Mouse (Mus musculus) lung, adult 2 months (tissue): ENCODE results near the gene Krt72. TPM values are rescaled to one million over a fixed set of nuclear protein-coding genes. Genes with fewer than 3 reads are reported as not detected.

Experiments
- DNase-seq: peaks from one replicate; pipeline ENCODE4 v3.0.0; 2022
- H3K4me1 ChIP-seq: fragments of 200-500 bp; 2 replicates; pipeline ENCODE4 v1.6.1; 2011; ENCODE audit warnings: low read length; ENCODE audit not compliant: control insufficient read depth, insufficient read depth
- H3K4me3 ChIP-seq: fragments of 200-500 bp; replicated peaks from 2 replicates; pipeline ENCODE3; 2011; ENCODE audit warnings: low read depth, mild to moderate bottlenecking, control low read depth, low read length; ENCODE audit errors: extremely low read depth
- CTCF ChIP-seq: fragments of 200-500 bp; IDR thresholded peaks from 2 replicates; pipeline ENCODE4 v1.5.1; 2011; ENCODE audit warnings: mild to moderate bottlenecking, low read length, control low read depth; ENCODE audit not compliant: insufficient read depth
- POLR2A ChIP-seq: fragments of 200-500 bp; IDR thresholded peaks from 2 replicates; pipeline ENCODE4 v1.6.1; 2011; ENCODE audit warnings: low read depth, mild to moderate bottlenecking, control low read depth, low read length, borderline replicate concordance; ENCODE audit errors: extremely low read depth
- WGBS: fragments of 180-500 bp; shearing (Covaris S2); methylation state at CpG from one replicate; pipeline ENCODE4 v1.1.7; 2018; 5-methylcytosine and 5-hydroxymethylcytosine counted together
- polyA plus RNA-seq: library from polyadenylated mRNA; depleted of rRNA; stranded (reverse); fragments of >200 nt; gene quantifications from 2 replicates; pipeline ENCODE4 v1.2.3, GENCODE M21; 2012; rRNA removed

The Krt72 gene
- polyA plus RNA-seq, 1 experiment: not detected

DNA sequence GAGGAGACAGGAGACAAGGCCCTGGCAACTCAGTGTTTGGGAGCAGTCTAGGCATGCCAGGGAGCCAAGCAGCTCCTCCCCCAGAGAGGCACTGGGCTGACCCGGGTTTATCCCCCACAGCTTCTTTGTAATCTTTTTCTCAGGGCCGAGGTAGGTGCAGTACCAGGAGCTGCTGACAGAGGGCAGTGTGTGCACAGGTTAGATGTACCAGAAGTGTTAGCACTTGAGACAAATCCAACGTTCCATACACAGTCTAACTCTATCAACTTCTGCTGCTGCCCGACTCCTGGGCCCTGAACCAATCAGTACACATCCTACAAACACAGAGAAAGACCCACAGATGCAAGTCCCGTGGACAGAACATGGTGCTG is 13.6 kb downstream of the Krt72 start:
- DNase-seq: peak; percentile 88
- TF ChIP-seq CTCF: peak; percentile 97
- TF ChIP-seq POLR2A: no peak
- no peaks in the 10 kb centered on the region for H3K4me1 ChIP-seq
- H3K4me3 ChIP-seq: no peak overlapping the region
- WGBS: 5% methylated on average over 5 of the region's 5 CpGs

DNA sequence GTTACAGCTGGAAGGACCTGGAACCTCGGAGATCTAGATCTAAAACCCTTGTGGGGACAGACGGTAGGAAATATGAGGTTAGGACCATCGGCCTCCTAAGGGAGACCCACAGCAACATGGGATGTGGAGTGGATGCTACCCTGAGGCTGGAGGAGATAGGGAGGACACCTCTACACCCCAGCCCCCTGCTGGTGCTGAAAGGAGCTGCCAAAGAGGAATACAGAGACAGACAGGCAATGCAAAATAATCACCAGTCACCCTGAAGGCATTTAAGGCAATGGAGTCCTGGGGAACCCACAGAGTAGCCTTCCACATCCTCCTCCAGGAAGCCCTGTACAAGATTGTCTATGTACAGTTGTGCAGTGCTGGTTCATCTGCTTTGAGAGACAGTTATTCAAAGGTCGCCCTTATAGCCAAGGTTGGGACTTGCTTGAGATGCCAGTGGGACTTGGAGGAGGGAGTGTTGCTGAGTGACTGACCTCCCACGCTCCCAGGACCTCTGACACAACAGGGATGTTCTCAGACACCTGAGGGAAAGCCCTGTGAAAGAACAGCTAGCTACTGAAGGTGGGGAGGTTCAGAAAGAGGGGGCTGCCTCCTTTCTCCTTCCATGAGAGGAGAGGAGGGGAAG is 14.1 kb downstream of the Krt72 start:
- DNase-seq: no peak
- TF ChIP-seq CTCF (0 out of 2 replicates have a peak, but pooled peaks have one; percentile 12), POLR2A (no peak)
- WGBS: 62% methylated on average over 5 of the region's 5 CpGs
- H3K4me1 ChIP-seq: no peaks in the 10 kb centered on the region
- no peak overlapping the region for H3K4me3 ChIP-seq

DNA sequence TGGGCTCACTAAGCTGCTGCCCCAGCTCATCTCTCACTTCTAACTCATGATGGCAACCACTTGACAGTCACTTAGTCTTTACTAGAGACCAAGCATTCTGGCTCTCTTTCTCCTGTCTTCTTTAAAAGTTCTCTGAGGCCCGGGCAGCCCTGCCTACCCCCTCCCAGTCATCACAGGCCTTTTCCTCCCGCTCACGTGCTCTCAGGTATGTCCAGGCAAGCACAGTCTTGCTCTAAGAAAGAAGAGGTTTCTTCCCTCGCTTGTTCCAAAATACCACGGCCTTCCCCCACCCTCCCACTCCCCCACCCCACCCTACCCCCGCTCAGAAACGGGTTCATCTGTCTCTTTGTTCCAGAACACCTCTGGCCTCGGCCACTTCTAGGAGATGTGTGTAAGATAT is 16.0 kb downstream of the Krt72 start:
- Histone ChIP-seq H3K4me1 (no peaks in the 10 kb centered on the region), H3K4me3 (no peak overlapping the region)
- TF ChIP-seq POLR2A: no peak
- TF ChIP-seq CTCF: no peak
- DNase-seq: no peak
- WGBS: 25% methylated on average over 8 of the region's 8 CpGs

DNA sequence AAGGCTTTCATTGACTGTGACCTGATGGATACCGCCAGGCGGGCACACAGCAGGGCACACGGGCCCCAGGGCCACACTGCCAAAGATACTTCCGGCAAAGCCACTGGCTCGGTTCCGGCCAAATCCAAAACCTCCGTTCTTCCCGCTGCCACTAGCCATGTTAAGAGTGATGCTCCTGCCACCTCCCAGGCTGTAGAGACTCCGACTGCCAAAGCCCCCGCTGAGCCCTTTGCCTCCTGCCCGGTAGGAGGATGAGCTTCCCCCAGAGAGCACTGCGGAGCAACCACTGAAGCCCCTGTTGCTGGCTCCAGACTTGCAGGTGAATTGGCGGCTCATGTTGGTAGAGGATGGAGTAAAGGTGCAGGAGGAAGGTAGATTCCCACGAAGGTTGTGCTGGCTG is 43.5 kb downstream of the Krt72 start, which contains the start of gene Krt71:
Gene Krt71 (minus strand): TSS at position 399 of the 400 bp plus-strand sequence.
- no peak for TF ChIP-seq POLR2A
- no peak for TF ChIP-seq CTCF
- WGBS: 52% methylated on average over 14 of the region's 14 CpGs
- Histone ChIP-seq H3K4me3 (no peak within 1 kb of the TSS), H3K4me1 (no peaks in the 10 kb centered on the region)
- no peak for DNase-seq

DNA sequence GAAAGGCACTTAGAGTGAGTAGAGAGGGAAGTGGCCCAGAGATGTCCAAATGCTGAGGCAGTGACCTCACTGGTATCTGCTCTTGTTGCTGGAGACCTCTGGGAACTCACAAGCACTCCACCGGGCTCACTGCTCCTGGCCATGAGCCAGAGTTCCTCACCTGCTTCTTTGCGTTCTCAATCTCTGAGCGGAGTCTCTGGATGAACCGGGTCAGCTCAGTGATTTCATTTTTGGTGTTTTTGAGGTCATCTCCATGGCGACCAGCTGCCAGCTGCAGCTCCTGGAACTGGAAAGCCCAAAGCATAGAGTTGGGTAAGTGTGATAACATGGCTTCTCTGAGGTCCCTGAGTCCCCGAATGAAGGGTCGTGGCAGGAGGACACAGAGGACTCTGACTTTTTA is 48.5 kb downstream of the Krt72 start:
- WGBS: 48% methylated on average over 7 of the region's 7 CpGs
- Histone ChIP-seq H3K4me3 (no peak overlapping the region), H3K4me1 (no peaks in the 10 kb centered on the region)
- no peak for DNase-seq
- no peak for TF ChIP-seq POLR2A
- no peak for TF ChIP-seq CTCF

DNA sequence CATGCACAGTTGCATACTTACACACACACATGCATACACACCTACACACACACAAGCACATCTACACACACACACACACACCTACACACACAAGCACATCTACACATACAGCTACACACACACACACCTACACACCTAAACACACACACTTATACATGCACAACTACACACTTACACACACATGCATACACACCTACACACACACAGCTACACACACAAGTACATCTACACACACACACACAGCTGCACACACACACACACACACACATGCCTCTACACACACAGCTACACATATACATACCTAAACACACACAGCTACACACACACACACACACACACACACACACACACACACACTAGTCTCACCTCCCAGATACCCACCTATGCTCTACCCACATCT is 55.6 kb downstream of the Krt72 start:
- TF ChIP-seq POLR2A (no peak), CTCF (no peak)
- no peak for DNase-seq
- no peaks in the 10 kb centered on the region for H3K4me1 ChIP-seq
- H3K4me3 ChIP-seq: no peak overlapping the region

Other genes with a start within 250 kb of the Krt72 start
- gene Krt82, start 235.8 kb downstream of the Krt72 start, polyA plus RNA-seq: not detected in 2 replicates
- gene Krt90, start 223.5 kb downstream of the Krt72 start, polyA plus RNA-seq: 0.22 TPM in 1 of 2 replicates, not detected in the other
- gene Krt75, start 212.6 kb downstream of the Krt72 start, polyA plus RNA-seq: 0.14 TPM in 1 of 2 replicates, not detected in the other
- gene Gm5414, start 158.3 kb downstream of the Krt72 start, polyA plus RNA-seq: not detected in 2 replicates
- not detected in 2 replicates for gene Gm5478, start 139.1 kb downstream of the Krt72 start, polyA plus RNA-seq
- 1.5 TPM in 1 of 2 replicates, not detected in the other for gene Krt6b, start 106.2 kb downstream of the Krt72 start, polyA plus RNA-seq
- 7.3 TPM in 1 of 2 replicates, not detected in the other for gene Krt6a, start 92.2 kb downstream of the Krt72 start, polyA plus RNA-seq
- 0.79 and 103 TPM in 2 replicates for gene Krt5, start 73.6 kb downstream of the Krt72 start, polyA plus RNA-seq
- gene Krt71, start 43.4 kb downstream of the Krt72 start, polyA plus RNA-seq: not detected in 2 replicates
- not detected in 2 replicates for gene Krt73, start 15.9 kb upstream of the Krt72 start, polyA plus RNA-seq
- gene Krt2, start 31.7 kb upstream of the Krt72 start, polyA plus RNA-seq: not detected in 2 replicates
- 0.26 and 0.57 TPM in 2 replicates for gene Krt1, start 64.3 kb upstream of the Krt72 start, polyA plus RNA-seq
- not detected in 2 replicates for gene Krt77, start 83.2 kb upstream of the Krt72 start, polyA plus RNA-seq
- gene Krt76, start 106.5 kb upstream of the Krt72 start, polyA plus RNA-seq: 0.46 TPM in 1 of 2 replicates, not detected in the other
- gene Krt4, start 138.3 kb upstream of the Krt72 start, polyA plus RNA-seq: 0.25 and 1,733 TPM in 2 replicates
- 24.6 and 32.7 TPM in 2 replicates for gene Krt79, start 153.9 kb upstream of the Krt72 start, polyA plus RNA-seq
- gene Krt78, start 167.8 kb upstream of the Krt72 start, polyA plus RNA-seq: 0.05 and 32.9 TPM in 2 replicates
- gene Krt8, start 218.0 kb upstream of the Krt72 start, polyA plus RNA-seq: 128 and 147 TPM in 2 replicates
- gene Krt18, start 241.7 kb upstream of the Krt72 start, polyA plus RNA-seq: 62.6 and 63.8 TPM in 2 replicates